Mouse (Mus musculus) erythroid progenitor cell, adult 5-6 weeks (primary cell): ENCODE data around the gene Kiss1r. TPM values are rescaled to one million over a fixed set of nuclear protein-coding genes. Genes with fewer than 3 reads are reported as not detected.

Experiments
- ATAC-seq: replicated peaks from 2 replicates; pipeline ENCODE4 v1.8.0; 2016; ENCODE audit warnings: moderate number of reproducible peaks, mild to moderate bottlenecking, moderate TSS enrichment, inconsistent platforms; ENCODE audit not compliant: poor library complexity, low FRiP score, severe bottlenecking
- total RNA-seq, 2 experiments: library from RNA; stranded (forward) in 1 of 2; stranded (reverse) in 1 of 2; fragments of 150-400 nt in 1 of 2; fragments of 186-747, 209-891 nt in 1 of 2; gene quantifications; 2 replicates each; pipeline versions ENCODE4 v1.2.3 to v1.2.4; 2015 to 2017; ENCODE audit warnings: low replicate concordance in 2 of 2

The Kiss1r gene
- total RNA-seq, 2 experiments from 2014 or later = not detected

- no peak for ATAC-seq
These were observed 20.0 kb upstream of the Kiss1r start for GRCm38 (mm10) chr10:79896814-79897213.

GRCm38 (mm10) chr10:79897316-79898245 lies 19.2 kb upstream of the Kiss1r start:
- ATAC-seq = no peak

GRCm38 (mm10) chr10:79900951-79901410 lies 15.8 kb upstream of the Kiss1r start:
- no peak for ATAC-seq

- ATAC-seq = no peak
These were observed 10.1 kb upstream of the Kiss1r start for GRCm38 (mm10) chr10:79906712-79907111.

GRCm38 (mm10) chr10:79907415-79907814 lies 9.4 kb upstream of the Kiss1r start:
- no peak for ATAC-seq

- ATAC-seq = peak; percentile 86
These were observed 8.3 kb upstream of the Kiss1r start, which contains the start of gene Med16 for GRCm38 (mm10) chr10:79908167-79909091. TSS of gene Med16 (minus strand) at chr10:79908923.

GRCm38 (mm10) chr10:79909092-79909922 lies 7.5 kb upstream of the Kiss1r start:
- peak; percentile 17; the same call in 1 of the 2 replicates for ATAC-seq

GRCm38 (mm10) chr10:79910556-79910955 lies 6.2 kb upstream of the Kiss1r start, which contains the start of gene Gm26602:
TSS of gene Gm26602 (plus strand) at chr10:79910856.
- no peak for ATAC-seq

- ATAC-seq = no peak
These were observed 4.4 kb upstream of the Kiss1r start for GRCm38 (mm10) chr10:79912412-79912811.

GRCm38 (mm10) chr10:79914131-79914947 lies 2.4 kb upstream of the Kiss1r start:
- ATAC-seq = peak; percentile 68

GRCm38 (mm10) chr10:79914948-79915596 lies 1.7 kb upstream of the Kiss1r start:
- ATAC-seq = no peak

- no peak for ATAC-seq
These were observed 690 bp upstream of the Kiss1r start for GRCm38 (mm10) chr10:79916081-79916480.

GRCm38 (mm10) chr10:79917532-79918100 lies 845 bp downstream of the Kiss1r start:
- ATAC-seq = no peak

GRCm38 (mm10) chr10:79918231-79919078 lies 1.7 kb downstream of the Kiss1r start:
- no peak for ATAC-seq

- ATAC-seq = no peak
These were observed 2.6 kb downstream of the Kiss1r start for GRCm38 (mm10) chr10:79919251-79919849.
